Mouse (Mus musculus) left cerebral cortex, adult 18-20 months (tissue): ENCODE data around the gene Cxcl9. TPM values are rescaled to one million over a fixed set of nuclear protein-coding genes. Genes with fewer than 3 reads are reported as not detected.

Source experiments
- DNase-seq, 2 experiments: peaks; one replicate each; pipeline ENCODE4 v3.0.0; 2021 to 2022; ENCODE audit warnings: low spot score in 2 of 2, mixed read lengths in 1 of 2
- total RNA-seq, 2 experiments: library from RNA; stranded (reverse); gene quantifications; 2 replicates each; pipeline ENCODE4 v1.2.3; 2021

Cxcl9 gene
- total RNA-seq, 2 experiments from 2014 or later = not detected

GRCm38 (mm10) chr5:92282571-92282970, 45.3 kb downstream of the Cxcl9 start:
- DNase-seq = no peak

DNA sequence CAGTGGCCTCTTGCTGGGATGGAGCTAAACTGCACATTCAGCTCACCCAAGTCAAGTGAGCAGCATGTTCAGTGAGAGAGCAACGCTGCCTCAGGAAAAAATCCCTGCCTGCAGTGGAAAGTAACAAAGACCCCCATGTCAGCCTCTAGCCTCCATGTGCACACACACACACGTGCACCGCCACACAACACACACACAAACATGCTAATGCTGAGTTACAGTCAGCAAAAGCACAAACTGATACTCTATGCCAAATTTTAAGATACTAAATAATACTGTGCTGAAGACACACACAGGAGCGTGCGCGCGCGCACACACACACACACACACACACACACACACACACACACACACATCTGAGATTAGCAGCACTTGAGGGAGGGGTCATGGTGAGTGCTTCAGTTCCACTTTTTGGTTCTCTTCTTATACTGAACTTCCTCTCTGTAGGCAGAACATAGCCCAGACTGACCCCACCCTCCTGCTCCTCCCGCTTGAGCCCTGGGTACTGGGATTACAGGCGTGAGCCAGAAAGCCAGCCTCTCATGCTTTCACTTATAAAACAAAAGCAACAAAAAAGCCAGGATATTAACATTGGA, 48.8 kb downstream of the Cxcl9 start:
- no peak for DNase-seq

- DNase-seq = peak; percentile 72 to 86
Measured at GRCm38 (mm10) chr5:92277437-92278394, 50.2 kb downstream of the Cxcl9 start, which contains the start of gene Naaa. TSS of gene Naaa (minus strand) at chr5:92278170.

Other genes starting within 250 kb of the Cxcl9 start
- 100 to 1,000 TPM; 245 to 252 TPM for gene G3bp2, start 244.4 kb downstream of the Cxcl9 start, total RNA-seq
- 10 to 100 TPM; 77.8 to 80.2 TPM for gene Uso1, start 190.1 kb downstream of the Cxcl9 start, total RNA-seq
- not detected for gene U90926, start 112.7 kb downstream of the Cxcl9 start, total RNA-seq
- gene Ppef2, start 71.8 kb downstream of the Cxcl9 start, total RNA-seq = under 1 TPM; 0.46 to 0.91 TPM
- 10 to 100 TPM; 37.9 to 38.9 TPM for gene Naaa, start 49.9 kb downstream of the Cxcl9 start, total RNA-seq
- gene Sdad1, start 17.6 kb downstream of the Cxcl9 start, total RNA-seq = 10 to 100 TPM; 18.5 to 19.1 TPM
- 1 to 10 TPM; 2.3 to 5.6 TPM for gene Art3, start 3.7 kb upstream of the Cxcl9 start, total RNA-seq
- gene Cxcl10, start 20.8 kb upstream of the Cxcl9 start, total RNA-seq = under 1 TPM; 0.72 to 0.87 TPM
- 10 to 100 TPM; 26.7 to 27.1 TPM for gene Nup54, start 107.1 kb upstream of the Cxcl9 start, total RNA-seq
- gene Scarb2, start 178.8 kb upstream of the Cxcl9 start, total RNA-seq = 10 to 100 TPM; 91.4 to 94.1 TPM
- gene Fam47e, start 227.0 kb upstream of the Cxcl9 start, total RNA-seq = under 1 TPM in 1 of 2 experiments, not detected in 1; 0.28 TPM